Mouse (Mus musculus) forebrain, embryonic 15.5 days (tissue): ENCODE data around the gene Bbc3. TPM values are rescaled to one million over a fixed set of nuclear protein-coding genes. Genes with fewer than 3 reads are reported as not detected.
A peak's percentile ranks its signal among the peaks of the same experiment; 100 is the strongest.

Experiments
- ATAC-seq: fragments of 200-750 bp; cut with Nextera tagmentation; replicated peaks from 2 replicates; pipeline ENCODE4 v1.8.0; 2017; ENCODE audit warnings: mild to moderate bottlenecking, moderate TSS enrichment, moderate library complexity
- H3K27ac ChIP-seq: fragments of 300-500 bp; sonication (generic); replicated peaks from 2 replicates; pipeline ENCODE4 v1.5.1; 2015; ENCODE audit warnings: mild to moderate bottlenecking, inconsistent platforms
- H3K27me3 ChIP-seq: fragments of 300-500 bp; sonication (generic); 2 replicates; pipeline ENCODE4 v1.6.1; 2015; ENCODE audit warnings: inconsistent platforms
- H3K36me3 ChIP-seq: fragments of 300-500 bp; sonication (generic); 2 replicates; pipeline ENCODE4 v1.6.1; 2015; ENCODE audit warnings: mild to moderate bottlenecking, inconsistent platforms
- H3K4me1 ChIP-seq: fragments of 300-500 bp; sonication (generic); 2 replicates; pipeline ENCODE4 v1.6.1; 2015; ENCODE audit warnings: inconsistent platforms
- H3K4me2 ChIP-seq: fragments of 300-500 bp; sonication (generic); replicated peaks from 2 replicates; pipeline ENCODE4 v1.6.1; 2015; ENCODE audit warnings: mild to moderate bottlenecking, inconsistent platforms
- H3K4me3 ChIP-seq: fragments of 300-500 bp; sonication (generic); 2 replicates; pipeline ENCODE4 v1.5.1; 2015; ENCODE audit warnings: mild to moderate bottlenecking, inconsistent platforms
- H3K9ac ChIP-seq: fragments of 300-500 bp; sonication (generic); replicated peaks from 2 replicates; pipeline ENCODE4 v1.6.1; 2015; ENCODE audit warnings: mild to moderate bottlenecking, inconsistent platforms
- H3K9me3 ChIP-seq: fragments of 300-500 bp; sonication (generic); 2 replicates; pipeline ENCODE4 v1.6.1; 2016; ENCODE audit warnings: inconsistent platforms
- WGBS: fragments of 180-500 bp; shearing (Covaris S2); methylation state at CpG from one replicate; pipeline ENCODE4 v1.1.7; 2015; ENCODE audit warnings: mixed read lengths; 5-methylcytosine and 5-hydroxymethylcytosine counted together
- polyA plus RNA-seq: library from polyadenylated mRNA; unstranded; fragments of >200 nt; fragmentation: Nextera tagmentation; extraction: Ambion mirVana; gene quantifications from 2 replicates; pipeline ENCODE4 v1.2.1, GENCODE M21; 2015

Gene Bbc3
- polyA plus RNA-seq, 1 experiment from 2014 or later = 18.5 TPM

DNA sequence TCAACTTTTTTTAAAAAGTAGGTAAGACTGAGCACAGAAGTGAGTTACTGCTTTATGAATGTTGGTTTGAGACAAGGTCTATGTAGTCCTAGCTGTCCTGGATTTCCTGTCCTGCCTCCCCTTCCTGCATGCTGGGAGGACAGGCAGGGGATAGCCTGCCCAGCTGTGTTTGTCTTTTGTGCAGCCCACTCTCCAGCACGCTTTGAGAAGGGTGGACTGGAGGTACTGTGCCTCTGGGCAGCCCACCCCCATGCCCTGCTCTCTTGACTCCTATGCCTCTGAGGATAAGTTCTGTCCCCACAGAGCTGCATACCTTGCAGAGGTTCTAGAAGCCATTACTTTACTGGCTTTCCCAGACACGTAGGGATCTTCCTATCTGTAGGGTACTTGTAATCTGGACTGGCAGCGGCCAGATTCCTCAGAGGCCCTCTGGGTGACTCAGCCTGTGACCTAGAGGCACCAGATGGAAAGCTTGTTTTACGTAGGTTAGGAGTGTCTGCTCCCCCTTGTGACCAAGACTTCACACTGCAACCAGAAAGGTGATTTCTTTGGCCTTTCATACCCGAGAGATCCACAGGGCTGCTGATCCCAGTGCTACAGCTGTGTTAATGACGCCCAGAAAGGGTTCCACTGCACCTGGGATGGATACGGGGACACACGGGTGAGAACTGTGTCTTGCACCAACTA is 17.9 kb downstream of the Bbc3 start:
- no peaks in the 10 kb centered on the region for H3K9me3 ChIP-seq
- 30% methylated on average over 8 of the region's 8 CpGs for WGBS
- H3K9ac ChIP-seq = no peak overlapping the region
- H3K4me2 ChIP-seq = no peak overlapping the region
- H3K27ac ChIP-seq = no peak overlapping the region
- no peak for ATAC-seq
- H3K4me1 ChIP-seq = no peaks in the 10 kb centered on the region
- H3K36me3 ChIP-seq = peaks cover 44% of the 10 kb centered on the region
- H3K4me3 ChIP-seq = no peak overlapping the region
- no peaks in the 10 kb centered on the region for H3K27me3 ChIP-seq

DNA sequence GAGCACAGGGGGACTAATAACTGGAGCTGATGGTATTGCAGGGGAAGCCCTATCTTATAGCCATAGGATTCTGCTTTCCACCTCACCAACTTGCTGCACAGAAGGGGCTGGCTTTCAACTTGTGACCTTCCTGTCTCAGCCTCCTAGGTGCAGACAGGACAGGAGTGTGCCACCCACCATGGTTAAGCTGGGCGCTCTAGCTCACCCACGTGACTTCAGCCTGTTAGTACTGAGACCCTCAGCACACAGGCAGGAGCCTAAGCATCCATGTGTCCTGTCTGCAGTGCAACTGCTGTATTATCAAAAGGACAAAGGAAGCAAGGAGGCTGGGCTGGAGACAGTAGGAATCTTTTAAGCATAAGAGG is 18.4 kb downstream of the Bbc3 start:
- Histone ChIP-seq H3K27me3 (no peaks in the 10 kb centered on the region), H3K9me3 (no peaks in the 10 kb centered on the region), H3K4me1 (no peaks in the 10 kb centered on the region), H3K4me3 (no peak overlapping the region), H3K9ac (no peak overlapping the region), H3K27ac (no peak overlapping the region), H3K4me2 (no peak overlapping the region), H3K36me3 (peaks cover 44% of the 10 kb centered on the region)
- WGBS = 94% methylated on average over 2 of the region's 2 CpGs
- ATAC-seq = no peak

- Histone ChIP-seq H3K4me1 (no peaks in the 10 kb centered on the region), H3K9ac (no peak overlapping the region), H3K27ac (no peak overlapping the region), H3K4me3 (no peak overlapping the region), H3K4me2 (no peak overlapping the region), H3K36me3 (peaks cover 58% of the 10 kb centered on the region), H3K27me3 (no peaks in the 10 kb centered on the region), H3K9me3 (no peaks in the 10 kb centered on the region)
- 95% methylated on average over 3 of the region's 3 CpGs for WGBS
- no peak for ATAC-seq
Observed at GRCm38 (mm10) chr7:16329146-16329545, 21.0 kb downstream of the Bbc3 start.

DNA sequence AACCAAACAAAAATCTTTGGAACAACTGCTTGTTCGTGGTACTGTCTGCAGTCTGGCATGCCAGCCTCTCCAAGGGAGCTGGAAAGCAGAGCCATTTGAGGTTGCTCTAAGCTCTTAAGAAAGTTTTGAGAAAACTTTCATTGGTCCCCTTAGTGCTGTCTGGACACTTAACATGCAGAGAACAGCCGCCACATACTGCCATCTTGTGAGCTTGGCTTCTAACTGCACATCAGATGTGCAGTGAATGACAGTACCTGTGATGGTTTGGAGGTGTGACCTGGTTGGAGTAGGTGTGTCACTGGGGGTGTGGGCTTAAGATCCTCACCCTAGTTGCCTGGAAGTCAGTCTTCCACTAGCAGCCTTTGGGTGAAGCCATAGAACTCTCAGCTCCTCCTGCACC is 29.5 kb downstream of the Bbc3 start:
- ATAC-seq = no peak
- 82% methylated on average over 2 of the region's 2 CpGs for WGBS

GRCm38 (mm10) chr7:16344598-16344997 is 36.4 kb downstream of the Bbc3 start:
- peaks cover 8% of the 10 kb centered on the region for H3K36me3 ChIP-seq
- no peaks in the 10 kb centered on the region for H3K9me3 ChIP-seq
- H3K4me3 ChIP-seq = no peak overlapping the region
- WGBS = 90% methylated on average over 3 of the region's 3 CpGs
- H3K27me3 ChIP-seq = no peaks in the 10 kb centered on the region
- H3K27ac ChIP-seq = no peak overlapping the region
- ATAC-seq = no peak
- H3K4me2 ChIP-seq = no peak overlapping the region
- no peak overlapping the region for H3K9ac ChIP-seq
- no peaks in the 10 kb centered on the region for H3K4me1 ChIP-seq

More for the DNA sequence above, 29.5 kb downstream of the Bbc3 start:
- Histone ChIP-seq H3K4me1 (no peaks in the 10 kb centered on the region), H3K27ac (no peak overlapping the region), H3K27me3 (no peaks in the 10 kb centered on the region), H3K9me3 (no peaks in the 10 kb centered on the region), H3K4me2 (no peak overlapping the region), H3K36me3 (peaks cover 35% of the 10 kb centered on the region), H3K4me3 (no peak overlapping the region), H3K9ac (no peak overlapping the region)

DNA sequence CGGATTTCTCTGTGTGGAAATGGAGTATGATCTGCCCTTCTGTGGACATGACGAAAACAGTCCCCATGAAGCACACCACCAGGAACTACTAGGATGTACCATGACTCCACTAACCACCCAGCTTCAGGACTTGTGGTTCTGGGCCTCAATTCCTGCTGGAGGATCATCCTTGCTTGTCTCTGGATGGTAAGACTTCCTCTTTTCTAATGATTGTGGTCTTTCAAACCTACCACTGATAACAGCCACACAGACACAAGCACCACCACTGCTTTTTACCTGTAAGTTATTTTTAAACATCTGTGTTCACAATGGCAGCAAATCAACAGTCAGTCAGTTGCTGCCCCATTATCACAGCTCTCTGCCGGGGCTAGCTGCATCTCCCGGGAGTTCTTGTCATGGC is 37.1 kb downstream of the Bbc3 start:
- Histone ChIP-seq H3K9me3 (no peaks in the 10 kb centered on the region), H3K4me3 (no peak overlapping the region), H3K36me3 (peaks cover 11% of the 10 kb centered on the region), H3K4me2 (no peak overlapping the region), H3K4me1 (no peaks in the 10 kb centered on the region), H3K27ac (no peak overlapping the region), H3K9ac (no peak overlapping the region), H3K27me3 (no peaks in the 10 kb centered on the region)
- no peak for ATAC-seq
- 87% methylated on average over 4 of the region's 4 CpGs for WGBS

- peaks cover 31% of the 10 kb centered on the region for H3K36me3 ChIP-seq
- WGBS = 88% methylated on average over 5 of the region's 5 CpGs
- no peak overlapping the region for H3K4me3 ChIP-seq
- no peak overlapping the region for H3K9ac ChIP-seq
- H3K27ac ChIP-seq = no peak overlapping the region
- H3K27me3 ChIP-seq = no peaks in the 10 kb centered on the region
- no peaks in the 10 kb centered on the region for H3K9me3 ChIP-seq
- H3K4me2 ChIP-seq = no peak overlapping the region
- no peak for ATAC-seq
- H3K4me1 ChIP-seq = no peaks in the 10 kb centered on the region
Observed at GRCm38 (mm10) chr7:16349999-16350398, 41.8 kb downstream of the Bbc3 start.

DNA sequence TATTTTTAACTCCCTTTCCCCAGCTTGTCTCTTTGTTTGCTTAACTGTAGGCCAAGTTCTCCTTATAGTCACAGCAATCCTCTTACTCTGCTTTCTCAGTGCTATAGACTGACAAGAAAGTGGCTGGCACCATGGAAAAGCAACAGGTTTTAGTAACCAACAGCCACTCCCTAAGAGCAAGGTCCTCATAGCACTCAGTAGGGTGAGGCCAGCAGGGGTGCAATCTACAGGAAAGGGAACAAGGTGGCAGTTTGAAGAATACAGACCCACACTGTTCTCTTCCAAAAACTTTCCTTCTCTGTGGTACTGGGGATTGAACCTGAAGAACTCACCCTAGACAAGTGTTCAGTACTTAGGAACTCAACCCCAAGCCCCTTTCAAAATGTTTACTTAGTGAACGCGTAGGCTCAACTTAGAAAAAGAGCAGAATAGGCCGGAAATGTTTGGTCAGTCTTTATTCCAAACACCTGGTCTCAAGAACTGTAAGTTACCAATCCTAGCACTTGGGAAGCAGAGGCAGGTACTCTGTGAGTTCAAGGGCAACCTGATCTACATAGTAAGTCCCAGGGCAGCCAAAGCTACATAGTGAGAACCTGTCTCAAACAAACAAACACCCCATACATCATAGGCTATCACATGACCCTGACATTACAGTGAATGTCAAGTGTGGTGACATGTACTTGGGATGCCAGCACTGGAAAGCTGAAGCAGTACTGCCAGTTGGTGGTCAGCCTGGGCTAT is 47.8 kb downstream of the Bbc3 start:
- no peak overlapping the region for H3K4me3 ChIP-seq
- no peaks in the 10 kb centered on the region for H3K27me3 ChIP-seq
- H3K4me2 ChIP-seq = no peak overlapping the region
- no peak overlapping the region for H3K9ac ChIP-seq
- no peak overlapping the region for H3K27ac ChIP-seq
- ATAC-seq = no peak
- WGBS = 96% methylated on average over 3 of the region's 3 CpGs
- H3K9me3 ChIP-seq = no peaks in the 10 kb centered on the region
- peaks cover 45% of the 10 kb centered on the region for H3K36me3 ChIP-seq
- H3K4me1 ChIP-seq = no peaks in the 10 kb centered on the region

DNA sequence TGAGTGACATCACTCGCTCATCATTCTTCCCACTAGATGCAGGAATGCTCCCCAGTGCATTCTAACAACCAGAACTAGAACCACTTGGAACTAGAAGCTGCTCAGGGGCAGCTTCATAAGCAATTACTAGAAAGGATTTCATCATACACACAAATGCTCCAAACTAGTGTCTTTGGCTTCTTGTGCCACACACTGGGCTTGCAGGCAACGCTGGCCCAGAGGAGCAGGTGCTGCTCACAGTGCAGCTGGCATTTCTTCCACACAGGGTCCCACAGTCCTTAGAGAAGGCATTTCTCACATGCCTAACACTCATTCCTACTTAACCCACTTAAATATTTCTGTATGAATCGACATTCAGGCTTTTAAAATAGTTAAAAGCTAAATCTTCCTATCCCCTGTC is 49.4 kb downstream of the Bbc3 start:
- Histone ChIP-seq H3K4me3 (no peak overlapping the region), H3K36me3 (peaks cover 34% of the 10 kb centered on the region), H3K4me1 (no peaks in the 10 kb centered on the region), H3K27ac (no peak overlapping the region), H3K9me3 (no peaks in the 10 kb centered on the region), H3K9ac (no peak overlapping the region), H3K27me3 (no peaks in the 10 kb centered on the region), H3K4me2 (no peak overlapping the region)
- 92% methylated on average over 3 of the region's 3 CpGs for WGBS
- ATAC-seq = no peak

GRCm38 (mm10) chr7:16364319-16364718 is 56.1 kb downstream of the Bbc3 start:
- WGBS = 85% methylated on average over 1 of the region's 1 CpGs
- H3K27me3 ChIP-seq = no peaks in the 10 kb centered on the region
- peaks cover 16% of the 10 kb centered on the region for H3K4me1 ChIP-seq
- no peaks in the 10 kb centered on the region for H3K9me3 ChIP-seq
- H3K4me2 ChIP-seq = no peak overlapping the region
- peaks cover 42% of the 10 kb centered on the region for H3K36me3 ChIP-seq
- H3K4me3 ChIP-seq = no peak overlapping the region
- H3K9ac ChIP-seq = no peak overlapping the region
- peak overlapping the region; percentile 68 for H3K27ac ChIP-seq
- ATAC-seq = no peak

DNA sequence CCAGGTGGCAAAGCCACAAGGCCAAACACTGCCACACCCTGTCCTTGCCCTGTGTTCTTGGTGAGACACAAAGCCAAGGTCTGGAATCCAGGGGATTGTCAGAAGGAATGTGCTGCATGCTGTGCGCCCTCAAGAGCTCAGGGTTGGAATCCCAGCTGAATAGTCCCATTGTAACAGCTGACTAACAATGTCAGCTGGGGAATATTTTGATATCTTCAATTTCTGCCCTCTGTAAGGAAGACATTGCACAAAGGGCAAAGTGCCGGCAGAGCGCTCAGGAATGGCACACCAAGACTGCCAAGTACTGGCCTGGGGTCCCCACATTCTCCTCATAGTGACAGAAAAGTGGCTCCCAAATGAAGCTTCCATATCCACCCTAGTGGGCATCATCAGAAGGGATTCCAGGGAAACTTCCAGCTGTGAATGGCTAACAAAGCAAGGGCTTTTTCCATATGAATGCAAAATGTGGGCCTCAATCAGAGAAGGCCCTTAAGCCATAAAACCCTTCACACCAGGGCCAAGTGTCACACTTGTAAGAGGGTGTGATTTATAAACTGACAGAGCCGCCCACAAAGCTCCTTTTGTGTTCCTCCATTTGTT is 56.8 kb downstream of the Bbc3 start:
- peak overlapping the region; percentile 68 for H3K27ac ChIP-seq
- peaks cover 49% of the 10 kb centered on the region for H3K36me3 ChIP-seq
- ATAC-seq = peak; percentile 53; the same call in 1 of the 2 replicates
- no peaks in the 10 kb centered on the region for H3K27me3 ChIP-seq
- no peak overlapping the region for H3K4me2 ChIP-seq
- H3K4me1 ChIP-seq = peaks cover 16% of the 10 kb centered on the region
- H3K4me3 ChIP-seq = no peak overlapping the region
- no peak overlapping the region for H3K9ac ChIP-seq
- 5% methylated on average over 4 of the region's 4 CpGs for WGBS
- no peaks in the 10 kb centered on the region for H3K9me3 ChIP-seq

- peaks cover 16% of the 10 kb centered on the region for H3K4me1 ChIP-seq
- H3K4me2 ChIP-seq = no peak overlapping the region
- H3K27me3 ChIP-seq = no peaks in the 10 kb centered on the region
- H3K36me3 ChIP-seq = peaks cover 59% of the 10 kb centered on the region
- no peak overlapping the region for H3K9ac ChIP-seq
- H3K4me3 ChIP-seq = no peak overlapping the region
- ATAC-seq = no peak
- peak overlapping the region; percentile 68; the same call in 1 of the 2 replicates for H3K27ac ChIP-seq
- 54% methylated on average over 10 of the region's 10 CpGs for WGBS
- H3K9me3 ChIP-seq = no peaks in the 10 kb centered on the region
Observed at GRCm38 (mm10) chr7:16366133-16366646, 58.0 kb downstream of the Bbc3 start.
